Mouse (Mus musculus) ES-E14 (cell line): Measurements from ENCODE around the gene Tox3. TPM values are rescaled to one million over a fixed set of nuclear protein-coding genes. Genes with fewer than 3 reads are reported as not detected.

ENCODE experiments used
- DNase-seq: peaks from one replicate; pipeline ENCODE4 v3.0.0-alpha.2; 2013; ENCODE audit warnings: low read depth, low spot score
- H3K27ac ChIP-seq: 2 replicates; pipeline ENCODE4 v1.5.1; 2012; ENCODE audit warnings: low read depth, mild to moderate bottlenecking, low read length, moderate library complexity, mixed read lengths; ENCODE audit not compliant: poor library complexity, insufficient read depth, severe bottlenecking
- H3K36me3 ChIP-seq: 2 replicates; pipeline ENCODE4 v1.6.1; 2012; ENCODE audit warnings: mild to moderate bottlenecking, low read length, moderate library complexity, mixed read lengths; ENCODE audit not compliant: control insufficient read depth, poor library complexity, insufficient read depth, severe bottlenecking
- H3K4me1 ChIP-seq, 2 experiments: fragments of 150-350 bp in 1 of 2; sonication (generic) in 1 of 2; 2 replicates each; pipeline ENCODE4 v1.6.1; 2012; ENCODE audit warnings: low read length in 2 of 2, mild to moderate bottlenecking in 1 of 2, mixed read lengths in 1 of 2; ENCODE audit not compliant: control insufficient read depth in 2 of 2, insufficient read depth in 2 of 2, poor library complexity in 1 of 2
- H3K4me3 ChIP-seq, 2 experiments: fragments of 150-350 bp in 1 of 2; sonication (generic) in 1 of 2; 2 replicates each; pipeline ENCODE4 v1.5.1; 2012; ENCODE audit warnings: low read length in 2 of 2, low read depth in 1 of 2, mild to moderate bottlenecking in 1 of 2, mixed read lengths in 1 of 2; ENCODE audit not compliant: insufficient read depth in 1 of 2, poor library complexity in 1 of 2, severe bottlenecking in 1 of 2
- H3K9ac ChIP-seq: 2 replicates; pipeline ENCODE4 v1.6.1; 2012; ENCODE audit warnings: low read depth, mild to moderate bottlenecking, low read length, mixed read lengths; ENCODE audit not compliant: poor library complexity, insufficient read depth, severe bottlenecking
- H3K9me3 ChIP-seq: fragments of 150-350 bp; sonication (generic); 2 replicates; pipeline ENCODE4 v1.6.1; 2012; ENCODE audit warnings: low read depth, mild to moderate bottlenecking, low read length; ENCODE audit not compliant: control insufficient read depth, insufficient read depth
- CHD2 ChIP-seq: IDR thresholded peaks from 2 replicates; pipeline ENCODE4 v1.6.1; 2014; ENCODE audit warnings: mild to moderate bottlenecking, low read depth, low read length, inconsistent platforms
- HCFC1 ChIP-seq: IDR thresholded peaks from 2 replicates; pipeline ENCODE4 v1.6.1; 2012; ENCODE audit warnings: low read length, inconsistent platforms, borderline replicate concordance; ENCODE audit not compliant: insufficient read depth
- MAFK ChIP-seq: IDR thresholded peaks from 2 replicates; pipeline ENCODE4 v1.6.1; 2014; ENCODE audit warnings: mild to moderate bottlenecking, low read depth, low read length, inconsistent platforms; ENCODE audit not compliant: insufficient read depth
- ZC3H11A ChIP-seq: IDR thresholded peaks from 2 replicates; pipeline ENCODE4 v1.6.1; 2012; ENCODE audit warnings: low read depth, mild to moderate bottlenecking, inconsistent platforms, low read length, borderline replicate concordance
- ZNF384 ChIP-seq: IDR thresholded peaks from 2 replicates; pipeline ENCODE4 v1.6.1; 2012; ENCODE audit warnings: low read depth, low read length, inconsistent platforms
- in situ Hi-C, 2 experiments: fragments of 600-800 bp; cut with MboI; formaldehyde crosslinking; loops; one replicate each; pipeline ENCODE4 v1.15.1; 2025; ENCODE audit warnings: low sequenced_read_pairs in 2 of 2, inconsistent platforms in 1 of 2; ENCODE audit not compliant: unreplicated experiment in 2 of 2
- total RNA-seq: library from RNA; depleted of rRNA; stranded (reverse); fragments of 300-350 nt; gene quantifications from 2 replicates; pipeline ENCODE4 v1.2.3, GENCODE M21; 2012

The Tox3 gene
- total RNA-seq, 1 experiment, result 0.67 TPM

GRCm38 (mm10) chr8:90314312-90314711 lies 33.8 kb downstream of the Tox3 start:
- Histone ChIP-seq H3K36me3 (no peaks in the 10 kb centered on the region), H3K9ac (no peak overlapping the region), H3K4me1 (no peaks in the 10 kb centered on the region), H3K27ac (no peak overlapping the region), H3K9me3 (no peaks in the 10 kb centered on the region), H3K4me3 (no peak overlapping the region)
- TF ChIP-seq ZNF384, result no peak
- no peak for TF ChIP-seq CHD2
- no peak for TF ChIP-seq MAFK
- TF ChIP-seq ZC3H11A, result no peak
- TF ChIP-seq HCFC1, result no peak
- in situ Hi-C loops, result no loop called here
- DNase-seq, result no peak

- no peak for DNase-seq
- Histone ChIP-seq H3K4me1 (no peaks in the 10 kb centered on the region), H3K27ac (no peak overlapping the region), H3K9me3 (no peaks in the 10 kb centered on the region), H3K9ac (no peak overlapping the region), H3K4me3 (no peak overlapping the region), H3K36me3 (no peaks in the 10 kb centered on the region)
- in situ Hi-C loops, result no loop called here
- TF ChIP-seq ZNF384 (no peak), ZC3H11A (no peak), HCFC1 (no peak), MAFK (no peak), CHD2 (no peak)
Measured at GRCm38 (mm10) chr8:90302951-90303350, 45.2 kb downstream of the Tox3 start.

GRCm38 (mm10) chr8:90302252-90302651 lies 45.9 kb downstream of the Tox3 start:
- H3K36me3 ChIP-seq, result no peaks in the 10 kb centered on the region
- peaks cover 0 to 2% of the 10 kb centered on the region in 2 experiments; a peak in 1 of 4 replicates for H3K4me1 ChIP-seq
- no peak for DNase-seq
- H3K4me3 ChIP-seq, result no peak overlapping the region
- in situ Hi-C loops, result no loop called here
- no peak overlapping the region for H3K27ac ChIP-seq
- no peak overlapping the region for H3K9ac ChIP-seq
- H3K9me3 ChIP-seq, result no peaks in the 10 kb centered on the region
- TF ChIP-seq MAFK (no peak), ZC3H11A (no peak), HCFC1 (no peak), CHD2 (no peak), ZNF384 (no peak)

GRCm38 (mm10) chr8:90301543-90301942 lies 46.6 kb downstream of the Tox3 start:
- Histone ChIP-seq H3K9me3 (no peaks in the 10 kb centered on the region), H3K4me3 (no peak overlapping the region), H3K36me3 (no peaks in the 10 kb centered on the region), H3K9ac (no peak overlapping the region), H3K27ac (no peak overlapping the region), H3K4me1 (peaks cover 2 to 6% of the 10 kb centered on the region in 2 experiments; a peak in 3 of 4 replicates)
- in situ Hi-C loops, result no loop called here
- TF ChIP-seq MAFK (no peak), ZC3H11A (no peak), CHD2 (no peak), HCFC1 (no peak), ZNF384 (no peak)
- DNase-seq, result no peak

GRCm38 (mm10) chr8:90300973-90301372 lies 47.2 kb downstream of the Tox3 start:
- Histone ChIP-seq H3K9ac (no peak overlapping the region), H3K27ac (no peak overlapping the region), H3K4me1 (peaks cover 2 to 6% of the 10 kb centered on the region in 2 experiments; a peak in 3 of 4 replicates), H3K36me3 (no peaks in the 10 kb centered on the region), H3K9me3 (no peaks in the 10 kb centered on the region), H3K4me3 (no peak overlapping the region)
- DNase-seq, result no peak
- in situ Hi-C loops, result no loop called here
- TF ChIP-seq ZNF384 (no peak), ZC3H11A (no peak), CHD2 (no peak), MAFK (no peak), HCFC1 (no peak)
